ENCODE assay signal across 9 mouse cellular contexts in genomic region chr4:147407463-147407822, GRCm38 (mm10). TPM values are rescaled to one million over a fixed set of nuclear protein-coding genes. Genes with fewer than 3 reads are reported as not detected.
DNase-seq lines count a peak whose midpoint lies in the region; ATAC-seq and TF ChIP-seq lines count a peak whose summit lies in the region.
"Had no signal": no experiment of that assay in that cellular context is flagged by ENCODE, and none has a peak within 500 bp of the region (broad histone marks: within the 10 kb centered on the region; RNA-seq: fewer than 3 reads in every experiment).

No protein-coding gene starts in this region.

- 0 out of 2 replicates have a peak overlapping the region, but pooled peaks have one; percentile 24 for H3K27ac ChIP-seq in gastrocnemius, adult 2 months
- H3K27ac ChIP-seq in testis, adult 2 months (ENCODE audit: control insufficient read depth, insufficient read depth, low read depth, low read length) = peak overlapping the region; percentile 83
- H3K27ac ChIP-seq in liver, embryonic 12.5 days = peak overlapping the region; percentile 57; the same call in 1 of the 2 replicates
- no peak overlapping the region for H3K27ac ChIP-seq in stomach, postnatal 0 days (replicated peaks)

- no peak for TF ChIP-seq CTCF in gastrocnemius, adult 2 months (IDR thresholded peaks at IDR 0.05)
- TF ChIP-seq CTCF in testis, adult 2 months (IDR thresholded peaks at IDR 0.05; ENCODE audit: control insufficient read depth, insufficient read depth, insufficient replicate concordance, low read depth, low read length) = no peak
- TF ChIP-seq CTCF in stomach, postnatal 0 days (IDR thresholded peaks at IDR 0.05; ENCODE audit: low read depth) = no peak

- H3K36me3 ChIP-seq in testis, adult 2 months (ENCODE audit: control insufficient read depth, insufficient read depth, low read length) = no peaks in the 10 kb centered on the region
- 0 out of 2 replicates have a peak, but pooled peaks cover 5% of the 10 kb centered on the region for H3K36me3 ChIP-seq in liver, embryonic 12.5 days
- H3K36me3 ChIP-seq in stomach, postnatal 0 days (ENCODE audit: control insufficient read depth, insufficient read depth, low read length) = no peaks in the 10 kb centered on the region

- intact Hi-C loops in gastrocnemius, adult 2 months (cut with DNase I) = no loop called here

- H3K27me3 ChIP-seq in testis, adult 2 months (ENCODE audit: control insufficient read depth, insufficient read depth, low read length) = no peaks in the 10 kb centered on the region
- H3K27me3 ChIP-seq in liver, embryonic 12.5 days (replicated peaks) = no peaks in the 10 kb centered on the region
- no peaks in the 10 kb centered on the region for H3K27me3 ChIP-seq in stomach, postnatal 0 days (ENCODE audit: control insufficient read depth, insufficient read depth, low read length)

- TF ChIP-seq EP300 in stomach, postnatal 0 days (optimal IDR thresholded peaks at IDR 0.05) = no peak

- ATAC-seq in liver, embryonic 12.5 days = no peak
- no peak for ATAC-seq in stomach, postnatal 0 days (ENCODE audit: low FRiP score, low TSS enrichment)
- no peak for ATAC-seq in granulocyte monocyte progenitor cell, adult 5-6 weeks (replicated peaks; ENCODE audit: poor library complexity, severe bottlenecking)

- peak overlapping the region; percentile 86 for H3K4me2 ChIP-seq in liver, embryonic 12.5 days
- peak overlapping the region; percentile 61 for H3K4me2 ChIP-seq in stomach, postnatal 0 days (replicated peaks; ENCODE audit: low read depth)

- peak overlapping the region; percentile 66 for H3K9ac ChIP-seq in liver, embryonic 12.5 days
- H3K9ac ChIP-seq in stomach, postnatal 0 days (ENCODE audit: low read length) = peak overlapping the region; percentile 53

- WGBS in liver, embryonic 12.5 days (ENCODE audit: insufficient replicate concordance) = 3% methylated on average over 11 of the region's 13 CpGs
- WGBS in stomach, postnatal 0 days = 3% methylated on average over 10 of the region's 13 CpGs

- peak overlapping the region; percentile 68 for H3K4me3 ChIP-seq in gastrocnemius, adult 2 months
- H3K4me3 ChIP-seq in testis, adult 2 months (ENCODE audit: control insufficient read depth, low read depth, low read length) = peak overlapping the region; percentile 92
- peak overlapping the region; percentile 60 for H3K4me3 ChIP-seq in liver, embryonic 12.5 days
- peak overlapping the region; percentile 42 for H3K4me3 ChIP-seq in stomach, postnatal 0 days (ENCODE audit: low read depth, low read length)

- no peaks in the 10 kb centered on the region for H3K4me1 ChIP-seq in testis, adult 2 months (ENCODE audit: control insufficient read depth, insufficient read depth, low read length)
- H3K4me1 ChIP-seq in liver, embryonic 12.5 days = no peaks in the 10 kb centered on the region
- no peaks in the 10 kb centered on the region for H3K4me1 ChIP-seq in stomach, postnatal 0 days (replicated peaks; ENCODE audit: control insufficient read depth, insufficient read depth)

- no peak for DNase-seq in gastrocnemius, adult 2 months
- DNase-seq in gastrocnemius, postnatal 4 days (ENCODE audit: low spot score in 2 of 2) = no peak
- no peak for DNase-seq in testis, postnatal 14 days (ENCODE audit: low spot score)
- DNase-seq in stomach, postnatal 0 days (ENCODE audit: low spot score) = no peak
- no peak for DNase-seq in testis, postnatal 10 days (ENCODE audit: low spot score)

- H3K9me3 ChIP-seq in liver, embryonic 12.5 days (replicated peaks) = peaks cover 31% of the 10 kb centered on the region
- peaks cover 6% of the 10 kb centered on the region; the same call in 1 of the 2 replicates for H3K9me3 ChIP-seq in stomach, postnatal 0 days (ENCODE audit: control insufficient read depth, low read length)

- TF ChIP-seq POLR2A in testis, adult 2 months (IDR thresholded peaks at IDR 0.05; ENCODE audit: control insufficient read depth, low read depth, low read length) = no peak

RNA-seq across cellular contexts. Expression of gene Zfp978, which starts 46.3 kb away (rescaled TPM):
- not detected for total RNA-seq in gastrocnemius, adult 2 months (2021)
- total RNA-seq in gastrocnemius, postnatal 4 days (2021) = not detected
- polyA plus RNA-seq in testis, adult 2 months (2012; rRNA removed) = 0.57 TPM in 1 of 2 replicates, not detected in the other
- polyA plus RNA-seq in liver, embryonic 12.5 days (2016; fragmentation: Nextera tagmentation; extraction: Ambion mirVana) = 0.26 and 0.32 TPM in 2 replicates
- polyA plus RNA-seq in stomach, postnatal 0 days (2015; fragmentation: Nextera tagmentation; extraction: Ambion mirVana) = not detected in 2 replicates
- total RNA-seq in granulocyte monocyte progenitor cell, adult 5-6 weeks (2014; fragmentation: Nextera tagmentation) = not detected in 2 replicates
- total RNA-seq in granulocyte monocyte progenitor cell, adult 5-6 weeks (2017) = not detected in 2 replicates
- total RNA-seq: adrenal gland, postnatal 14 days had no signal

Comparison
In these comparisons a context has a peak if more than half of its experiments do, and no peak if none do; other contexts are left out.
1. H3K4me3 ChIP-seq: peak in every context shown above with its lines; median percentile 92 in testis, adult 2 months; 68 in gastrocnemius, adult 2 months; 60 in liver, embryonic 12.5 days; 42 in stomach, postnatal 0 days.